Mouse (Mus musculus): Measurements from ENCODE around the gene Gpr25.

Gene Gpr25

GRCm38 (mm10) chr1:136260635-136261238 lies at the start of gene Gpr25:
Gene Gpr25 (minus strand): TSS chr1:136260873.
- no peak for DNase-seq (ENCODE audit: low spot score)

GRCm38 (mm10) chr1:136309193-136309592 lies 48.5 kb upstream of the Gpr25 start:
- DNase-seq (ENCODE audit: low spot score), result no peak

- no peak for DNase-seq (ENCODE audit: low spot score)
Measured at GRCm38 (mm10) chr1:136306424-136306823, 45.8 kb upstream of the Gpr25 start.

DNA sequence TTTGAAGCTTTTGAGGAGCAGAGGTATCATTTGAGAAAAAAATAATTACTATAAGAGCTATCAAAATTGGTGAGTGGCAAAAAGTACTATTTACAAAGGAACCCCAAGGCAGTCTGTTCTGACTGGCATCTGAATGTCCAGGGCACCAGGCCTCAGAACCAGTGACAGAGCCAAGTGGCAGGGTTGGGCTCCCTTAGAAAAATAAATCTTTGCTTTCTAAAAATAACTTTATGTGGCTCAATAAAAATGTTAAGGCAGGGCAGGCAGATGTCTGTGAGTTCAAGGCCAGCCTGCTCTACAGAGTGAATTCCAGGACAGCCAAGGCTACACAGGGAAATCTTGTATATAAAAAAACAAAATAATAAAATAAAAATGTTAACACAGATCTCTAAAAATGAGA lies 33.3 kb upstream of the Gpr25 start:
- DNase-seq (ENCODE audit: low spot score), result no peak

GRCm38 (mm10) chr1:136289803-136290202 lies 29.1 kb upstream of the Gpr25 start:
- DNase-seq (ENCODE audit: low spot score), result no peak

DNA sequence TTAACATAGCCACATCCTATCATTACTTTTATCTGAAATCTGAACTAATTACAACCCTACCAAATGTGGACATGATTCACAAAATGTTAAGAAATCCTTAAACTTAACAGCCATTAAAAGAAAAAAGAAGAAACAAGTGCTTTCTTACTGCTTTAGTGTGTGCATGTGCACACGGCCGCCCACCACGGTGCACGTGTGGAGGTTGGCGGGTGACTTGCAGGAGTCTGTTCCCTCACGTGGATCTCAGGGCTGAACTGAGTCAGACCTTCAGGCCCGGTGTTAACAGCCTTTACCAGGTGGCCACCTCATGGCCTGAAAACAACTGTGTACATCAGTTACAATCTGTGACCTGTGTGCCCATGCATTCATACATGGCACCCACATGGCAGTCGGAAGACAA lies 16.7 kb upstream of the Gpr25 start:
- DNase-seq (ENCODE audit: low spot score), result no peak

DNA sequence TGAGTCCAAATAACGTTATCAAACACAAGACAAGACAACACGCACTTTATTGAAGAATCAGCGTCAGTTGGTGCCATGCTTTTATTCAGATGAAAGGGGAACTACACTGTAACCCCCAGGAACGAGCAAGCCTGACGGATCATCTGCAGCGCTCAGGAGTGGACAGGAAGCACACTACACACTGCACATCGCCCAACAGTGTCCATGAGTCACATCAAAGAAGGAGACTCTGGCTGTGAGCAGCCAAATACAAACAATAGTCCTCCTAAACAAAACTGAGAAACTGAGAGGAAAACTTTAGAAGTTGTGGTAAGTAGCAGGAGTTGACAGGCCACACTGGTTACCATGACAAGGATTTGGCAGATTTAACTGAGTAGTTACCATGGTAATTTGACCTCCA lies 7.6 kb upstream of the Gpr25 start:
- no peak for DNase-seq (ENCODE audit: low spot score)

DNA sequence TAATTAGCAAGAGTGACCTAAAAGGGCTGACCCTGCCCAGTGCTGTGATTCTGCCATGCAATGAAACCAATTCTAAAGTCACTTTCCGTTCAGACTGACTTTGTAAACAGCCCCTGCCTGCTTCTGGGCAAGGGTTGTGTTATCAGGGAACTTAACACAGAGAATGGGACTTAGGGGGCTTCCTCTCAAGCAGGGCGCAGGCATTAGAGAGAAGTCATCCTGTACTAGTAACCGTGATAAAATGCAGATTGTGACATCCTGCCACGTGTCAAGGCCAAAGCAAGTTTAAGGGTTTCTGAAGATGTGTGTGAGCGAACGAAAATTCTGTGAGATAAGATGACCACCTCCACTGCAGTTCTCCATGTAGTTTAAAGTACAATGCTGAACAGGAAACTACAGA lies 5.5 kb upstream of the Gpr25 start:
- no peak for DNase-seq (ENCODE audit: low spot score)

GRCm38 (mm10) chr1:136263355-136263754 lies 2.7 kb upstream of the Gpr25 start:
- no peak for DNase-seq (ENCODE audit: low spot score)

- DNase-seq (ENCODE audit: low spot score), result peak; percentile 13
Measured at GRCm38 (mm10) chr1:136259893-136260634, 609 bp downstream of the Gpr25 start.

DNA sequence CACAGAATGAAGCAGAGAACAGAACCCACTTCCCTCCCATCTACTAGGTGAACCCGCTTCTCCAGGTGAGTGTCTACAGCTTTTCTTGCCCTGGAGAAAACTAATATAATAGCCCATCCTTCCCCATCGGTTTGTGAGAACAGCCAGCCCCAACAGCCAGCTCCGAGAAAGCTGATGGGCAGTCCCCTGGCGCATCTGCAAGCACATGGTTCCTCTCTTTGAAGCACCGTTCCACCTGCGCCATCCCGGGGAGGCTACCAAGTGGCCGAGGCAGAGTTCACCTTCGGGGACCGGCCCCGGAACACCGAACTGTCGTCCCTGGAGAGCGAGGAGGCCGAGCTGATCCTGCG lies 1.2 kb downstream of the Gpr25 start:
- no peak for DNase-seq (ENCODE audit: low spot score)

- no peak for DNase-seq (ENCODE audit: low spot score)
Measured at GRCm38 (mm10) chr1:136258495-136258894, 2.2 kb downstream of the Gpr25 start.

DNA sequence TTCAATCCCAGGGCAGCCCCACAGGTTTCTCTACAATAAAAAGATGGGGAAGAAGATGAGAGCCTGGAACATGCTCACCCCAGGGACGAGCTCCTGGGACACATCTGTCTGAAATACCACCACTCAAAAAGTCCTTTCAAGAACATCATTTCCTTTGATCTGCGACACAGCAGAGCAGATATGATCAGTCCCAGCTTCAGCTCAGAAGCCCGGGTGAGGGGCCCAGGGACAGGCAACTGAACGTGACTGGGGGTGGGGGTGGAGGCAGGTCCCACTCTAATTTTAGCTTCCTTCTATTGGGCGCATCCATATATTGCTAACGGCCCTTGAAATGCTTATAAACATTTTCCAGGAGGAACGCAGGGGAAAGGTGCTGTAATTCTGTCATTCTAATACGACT lies 5.0 kb downstream of the Gpr25 start:
- no peak for DNase-seq (ENCODE audit: low spot score)

- DNase-seq (ENCODE audit: low spot score), result no peak
Measured at GRCm38 (mm10) chr1:136255174-136255573, 5.5 kb downstream of the Gpr25 start.

GRCm38 (mm10) chr1:136254503-136255065 lies 6.1 kb downstream of the Gpr25 start:
- no peak for DNase-seq (ENCODE audit: low spot score)

GRCm38 (mm10) chr1:136253472-136253871 lies 7.2 kb downstream of the Gpr25 start:
- no peak for DNase-seq (ENCODE audit: low spot score)

- DNase-seq (ENCODE audit: low spot score), result no peak
Measured at GRCm38 (mm10) chr1:136249662-136250061, 11.0 kb downstream of the Gpr25 start.

- peak; percentile 37 for DNase-seq (ENCODE audit: low spot score)
Measured at GRCm38 (mm10) chr1:136247393-136247792, 13.3 kb downstream of the Gpr25 start.

DNA sequence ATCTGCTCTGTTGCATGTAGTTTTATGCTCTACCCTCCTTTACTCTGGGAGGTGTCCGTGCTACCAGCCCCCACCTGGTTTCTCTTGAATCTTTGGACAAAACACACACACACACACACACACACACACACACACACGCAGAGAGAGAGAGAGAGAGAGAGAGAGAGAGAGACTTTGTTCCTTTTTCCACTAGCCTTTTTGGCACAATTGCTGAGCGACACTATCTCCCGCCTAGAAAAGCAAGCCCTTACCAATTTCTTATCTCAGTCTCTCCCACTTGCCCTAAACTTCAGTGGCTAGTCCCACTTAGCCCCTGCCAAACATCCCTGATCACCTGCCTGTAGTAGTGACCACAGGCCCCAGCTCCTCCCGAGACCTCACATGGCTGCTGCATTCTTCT lies 16.2 kb downstream of the Gpr25 start:
- no peak for DNase-seq (ENCODE audit: low spot score)

DNA sequence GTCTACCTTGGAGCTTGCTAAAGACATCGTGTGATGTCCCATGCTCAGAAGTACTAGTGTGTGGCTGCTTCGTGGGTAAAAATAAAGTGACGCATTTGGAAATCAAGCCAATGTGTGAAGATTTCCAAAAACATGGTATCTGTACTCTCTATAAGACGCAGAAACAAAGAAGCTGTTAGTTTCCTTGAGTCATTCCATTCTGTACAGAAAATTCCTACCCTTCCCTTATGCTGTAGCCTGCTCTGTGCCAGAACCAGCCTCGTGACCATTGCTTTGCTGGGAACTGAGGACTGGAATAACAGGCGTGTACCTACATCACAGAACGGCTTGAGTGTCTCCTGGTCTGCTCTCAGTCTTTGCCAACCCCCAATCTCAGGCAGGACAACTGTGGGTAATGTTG lies 18.9 kb downstream of the Gpr25 start:
- no peak for DNase-seq (ENCODE audit: low spot score)

GRCm38 (mm10) chr1:136238495-136238894 lies 22.2 kb downstream of the Gpr25 start:
- DNase-seq (ENCODE audit: low spot score), result no peak

GRCm38 (mm10) chr1:136234595-136235092 lies 26.0 kb downstream of the Gpr25 start:
- no peak for DNase-seq (ENCODE audit: low spot score)

- DNase-seq (ENCODE audit: low spot score), result peak; percentile 37
Measured at GRCm38 (mm10) chr1:136233892-136234594, 26.6 kb downstream of the Gpr25 start, which contains the start of gene Inava. Gene Inava (minus strand): TSS chr1:136234264.

Measured in urinary bladder, postnatal 25 days (tissue).